Mouse (Mus musculus) cerebellum, adult 2 months (tissue): Measurements from ENCODE around the gene Gpr26.

Experiments used
- CTCF ChIP-seq: fragments of 200-500 bp; IDR thresholded peaks from 2 replicates; pipeline ENCODE4 v1.5.1; 2011; ENCODE audit warnings: low read depth, mild to moderate bottlenecking, control low read depth, low read length, moderate library complexity, borderline replicate concordance; ENCODE audit not compliant: insufficient read depth
- POLR2A ChIP-seq: fragments of 200-500 bp; IDR thresholded peaks from 2 replicates; pipeline ENCODE4 v1.6.1; 2011; ENCODE audit warnings: low read length, control low read depth, borderline replicate concordance; ENCODE audit not compliant: insufficient read depth

DNA sequence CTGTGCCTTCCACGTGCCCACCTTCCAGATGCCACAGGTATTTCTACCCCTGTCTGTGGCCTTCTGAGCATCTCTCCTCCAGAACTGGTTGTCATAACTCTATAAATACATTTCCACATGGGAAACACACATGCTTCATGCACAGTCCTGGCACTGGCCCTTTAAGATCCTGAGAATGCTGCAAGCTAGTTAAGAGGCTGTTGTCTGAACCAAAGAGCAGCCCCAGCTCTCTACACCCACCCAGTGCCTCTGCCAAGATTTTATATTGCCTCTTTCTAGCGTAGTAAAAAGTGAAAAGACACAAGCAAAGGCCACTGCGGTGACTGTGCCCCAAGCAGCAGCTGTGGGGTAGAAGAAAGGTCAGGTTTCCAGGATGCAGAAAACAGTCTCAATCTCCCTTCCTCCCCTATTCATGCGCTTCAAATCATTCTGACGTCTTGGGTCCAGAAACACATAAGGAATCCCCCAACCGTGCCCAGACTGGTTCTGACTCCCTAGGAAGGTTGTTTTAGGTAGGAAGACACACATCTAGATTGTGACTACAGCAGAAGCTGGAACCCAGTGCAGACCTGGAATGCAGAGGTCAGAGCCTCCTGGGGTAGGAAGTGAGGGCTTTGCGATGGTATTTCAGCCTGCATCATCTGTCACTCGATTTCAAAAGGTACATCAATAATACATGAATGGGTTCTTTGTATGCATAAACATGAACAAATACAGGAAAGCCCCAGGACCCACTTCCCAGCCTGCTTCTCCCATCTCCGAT lies 38.8 kb upstream of the Gpr26 start:
- TF ChIP-seq POLR2A, result no peak
- TF ChIP-seq CTCF, result no peak
